Mouse (Mus musculus) telencephalon, adult 2 months (tissue): ENCODE measurements around the gene Gm49510.

Experiments
- DNase-seq: peaks from one replicate; pipeline ENCODE4 v3.0.0-alpha.2; 2011; ENCODE audit warnings: low read depth, low spot score

Gm49510 gene

DNA sequence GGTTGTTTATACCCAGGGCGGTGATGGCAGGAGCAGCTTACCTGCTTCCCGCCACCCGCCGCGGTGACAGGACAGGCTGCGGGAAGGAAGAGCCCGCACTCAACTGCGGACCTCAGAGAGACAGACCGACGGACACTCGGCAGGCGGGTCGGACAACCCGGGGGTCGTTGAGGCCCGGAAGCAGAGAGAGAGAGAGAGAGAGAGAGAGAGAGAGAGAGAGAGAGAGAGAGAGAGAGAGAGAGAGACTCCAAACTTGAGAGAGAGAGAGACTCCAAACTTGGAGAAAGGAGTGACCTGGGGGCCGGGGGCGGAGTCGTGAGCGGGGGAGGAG lies at the start of gene Gm49510:
Gene Gm49510 (plus strand): TSS at position 259 of the 331 bp plus-strand sequence.
- DNase-seq, result no peak

DNA sequence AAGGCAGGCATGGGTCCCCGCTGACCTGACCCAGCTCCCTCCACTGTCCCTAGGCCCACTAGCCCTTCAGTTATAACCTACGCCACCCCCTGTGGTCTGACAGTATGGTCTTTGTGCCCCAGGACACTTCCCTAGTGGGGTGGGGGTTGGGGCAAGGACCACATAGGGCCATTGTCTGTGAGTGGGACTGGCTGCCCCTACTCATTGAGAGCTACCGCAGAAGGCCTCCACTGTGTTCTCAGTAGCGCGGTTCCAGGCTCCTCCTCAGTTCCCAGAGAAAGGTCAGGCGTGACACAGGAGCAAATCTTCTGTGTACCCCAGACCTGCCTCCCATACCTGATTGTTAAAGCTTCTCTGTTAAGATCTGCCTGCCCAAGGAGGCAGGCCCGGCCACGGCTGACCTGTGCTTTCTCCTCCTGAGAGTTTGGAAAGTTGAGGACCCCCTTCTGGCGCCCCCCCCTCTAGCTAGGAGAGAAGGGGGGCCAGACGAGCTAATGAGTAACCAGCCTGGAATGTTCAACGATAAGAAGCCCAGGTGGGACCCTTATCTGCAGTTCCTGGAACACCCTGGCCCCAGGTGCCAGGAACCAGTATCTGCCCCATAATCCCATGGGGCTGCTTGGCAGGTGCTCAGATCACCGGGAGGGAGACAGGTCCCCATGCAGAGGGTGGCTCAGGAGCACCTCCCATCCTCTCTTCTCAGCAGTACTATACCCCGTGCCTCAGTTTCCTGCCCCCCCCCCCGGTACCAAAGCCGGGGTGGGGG lies 49.2 kb upstream of the Gm49510 start:
- DNase-seq, result peak; percentile 38

DNA sequence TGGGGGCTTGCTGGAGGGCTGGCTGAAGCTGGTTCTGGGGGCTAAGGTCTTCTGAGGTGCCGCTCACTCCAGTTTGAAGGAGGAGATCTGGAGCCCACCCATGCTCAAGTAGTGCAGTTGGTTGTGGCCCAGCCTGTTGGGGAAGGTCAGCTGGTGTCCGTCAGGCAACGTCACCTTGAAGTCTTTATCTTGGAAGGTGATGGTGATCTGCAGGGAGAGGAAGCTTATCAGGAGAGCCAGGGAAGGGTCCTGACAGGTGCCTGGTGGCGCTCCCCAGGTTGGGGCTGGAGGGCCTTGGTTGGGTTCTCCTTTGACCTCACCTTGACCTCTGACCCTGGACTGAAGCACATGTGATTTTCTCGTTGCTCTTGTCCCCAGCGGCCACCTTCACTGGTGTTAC lies 48.5 kb upstream of the Gm49510 start:
- DNase-seq, result no peak

DNA sequence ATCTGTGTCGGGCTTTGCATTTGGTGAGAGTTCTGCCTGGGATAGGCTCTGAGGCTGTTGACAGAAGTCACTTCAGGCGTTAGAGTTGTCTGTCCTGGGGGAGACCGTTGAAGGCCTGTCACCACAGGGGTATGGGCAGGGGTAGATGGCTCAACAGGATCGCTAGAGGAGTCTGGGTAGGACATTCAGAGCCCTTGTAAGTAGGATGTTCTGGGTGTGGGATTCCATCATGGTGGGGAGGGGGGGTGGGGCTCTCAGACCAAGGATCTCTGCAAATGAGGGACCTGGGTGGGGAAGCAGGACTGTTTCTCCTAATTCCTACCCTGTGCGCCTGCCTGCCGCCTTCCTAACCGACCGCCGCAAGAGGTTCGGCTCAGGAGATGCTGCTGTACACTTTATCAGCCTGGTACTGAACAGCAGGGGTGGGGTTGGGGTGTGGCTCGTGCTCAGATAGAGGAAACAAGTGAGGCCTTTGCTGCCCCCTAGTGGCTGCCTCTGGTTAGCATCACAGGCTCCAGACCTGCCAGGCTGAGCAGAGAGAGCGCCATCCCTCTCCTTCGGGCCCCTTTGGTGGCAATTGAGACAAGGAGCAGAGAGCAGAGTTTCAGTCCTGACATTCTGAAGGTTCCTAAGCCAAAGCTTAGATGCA lies 47.8 kb upstream of the Gm49510 start:
- DNase-seq, result peak; percentile 60

DNA sequence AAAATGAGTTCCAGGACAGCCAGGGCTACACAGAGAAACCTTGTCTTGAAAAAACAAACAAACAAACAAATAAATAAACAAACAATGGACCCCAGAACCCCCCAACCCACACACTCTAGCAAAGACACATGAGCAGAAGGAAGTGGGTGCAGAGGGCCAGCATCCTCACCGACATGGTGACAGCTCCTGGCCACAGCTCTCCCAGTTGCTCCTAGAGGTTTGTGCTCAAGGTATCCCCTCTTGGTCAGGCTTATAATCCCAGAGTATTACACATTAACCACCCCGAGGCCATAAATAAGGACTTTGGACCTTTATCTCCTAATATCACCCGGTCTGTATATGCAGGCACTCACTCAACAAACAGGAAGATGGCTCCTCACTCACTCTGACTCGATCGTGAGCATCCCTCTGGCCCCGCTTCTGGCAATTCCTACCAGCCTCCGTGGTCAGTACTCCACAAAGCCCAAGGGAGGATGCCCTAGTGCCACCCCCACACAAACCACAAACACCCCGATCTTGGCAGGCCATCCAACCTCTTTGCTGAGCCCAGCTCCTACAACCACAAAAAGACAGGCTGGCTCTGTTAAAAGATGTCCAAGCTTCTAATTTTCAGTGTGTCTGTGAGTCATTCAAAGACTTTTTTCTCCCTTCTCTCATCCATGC lies 44.0 kb upstream of the Gm49510 start, which contains the start of gene Lgals2:
Gene Lgals2 (minus strand): TSS at position 227 of the 663 bp plus-strand sequence.
- DNase-seq, result no peak

DNA sequence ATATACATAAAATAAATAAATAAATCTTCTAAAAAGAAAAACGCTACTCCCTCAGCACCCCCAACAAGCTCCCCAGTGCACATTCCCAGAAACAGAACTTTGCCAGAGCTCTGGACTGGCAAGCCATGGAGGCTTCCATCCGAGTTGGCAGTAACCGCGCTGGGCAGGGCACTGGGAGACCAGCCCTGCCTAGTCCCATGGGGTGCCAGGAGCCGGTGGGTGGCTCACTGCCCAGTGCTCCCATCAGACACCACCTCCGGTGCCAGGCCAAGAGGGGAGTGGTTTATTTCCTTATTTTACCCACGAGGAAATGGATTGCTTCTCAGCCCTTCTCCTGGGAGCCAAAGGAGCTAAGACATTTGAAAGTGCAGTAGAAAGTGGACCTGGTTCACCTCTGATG lies 42.5 kb upstream of the Gm49510 start:
- DNase-seq, result no peak

DNA sequence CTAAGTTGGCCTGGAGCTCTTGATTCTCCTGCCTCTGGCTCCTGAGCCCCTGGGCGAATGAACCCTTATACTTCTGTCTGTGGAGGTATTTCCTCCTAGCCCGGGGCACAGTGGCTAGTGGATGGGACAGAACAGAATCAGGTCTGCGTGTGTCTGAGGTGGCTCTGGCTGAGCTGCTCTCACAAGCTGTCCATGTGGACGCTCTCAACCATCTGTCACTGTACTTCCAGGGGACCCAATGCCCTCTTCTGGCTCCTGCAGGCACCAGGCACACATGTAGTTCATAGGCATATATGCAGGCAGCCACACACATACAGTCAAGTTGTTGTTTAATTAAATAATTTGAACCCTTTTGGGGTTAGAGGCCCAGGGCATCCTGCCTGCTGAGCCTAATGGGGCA lies 40.2 kb upstream of the Gm49510 start:
- DNase-seq, result no peak

DNA sequence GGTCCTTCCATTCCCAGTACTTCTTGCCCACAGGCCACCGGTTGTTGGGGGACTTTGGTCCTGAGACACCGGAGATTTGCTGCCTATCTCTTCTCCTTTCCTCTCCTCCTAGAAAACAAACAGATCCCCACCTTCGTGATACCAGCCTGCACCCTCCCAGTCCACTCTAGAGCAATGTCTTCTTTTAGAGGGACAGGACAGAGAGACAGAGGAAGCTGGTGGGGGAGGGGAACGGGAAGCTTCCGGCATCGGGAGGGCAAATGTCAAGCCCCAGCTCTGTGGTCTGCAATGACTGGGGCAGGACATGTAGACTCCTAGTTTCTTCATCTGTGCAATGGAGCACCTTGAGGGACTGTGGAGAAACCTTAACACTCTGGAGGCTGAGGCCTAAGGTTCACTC lies 39.8 kb upstream of the Gm49510 start:
- DNase-seq, result no peak

DNA sequence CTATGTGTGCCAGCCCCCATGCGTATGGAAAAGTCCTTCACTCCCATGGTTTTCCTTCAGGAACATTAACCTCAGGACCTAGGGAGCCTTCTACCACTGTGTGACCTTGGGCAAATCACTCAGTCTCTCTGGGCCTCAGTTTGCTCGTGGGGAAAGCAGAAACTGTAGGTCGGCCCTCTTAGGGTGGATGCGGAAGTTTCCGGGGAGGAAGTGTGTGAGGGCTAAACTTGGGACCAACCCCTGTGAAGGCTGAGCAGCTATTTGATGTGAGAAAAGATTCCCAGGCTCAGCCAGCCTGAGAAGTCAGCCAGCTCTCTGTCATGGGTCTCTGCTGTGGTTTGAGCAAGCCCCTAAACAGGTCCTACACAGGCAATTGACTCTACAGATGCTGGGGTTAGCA lies 37.2 kb upstream of the Gm49510 start:
- no peak for DNase-seq

DNA sequence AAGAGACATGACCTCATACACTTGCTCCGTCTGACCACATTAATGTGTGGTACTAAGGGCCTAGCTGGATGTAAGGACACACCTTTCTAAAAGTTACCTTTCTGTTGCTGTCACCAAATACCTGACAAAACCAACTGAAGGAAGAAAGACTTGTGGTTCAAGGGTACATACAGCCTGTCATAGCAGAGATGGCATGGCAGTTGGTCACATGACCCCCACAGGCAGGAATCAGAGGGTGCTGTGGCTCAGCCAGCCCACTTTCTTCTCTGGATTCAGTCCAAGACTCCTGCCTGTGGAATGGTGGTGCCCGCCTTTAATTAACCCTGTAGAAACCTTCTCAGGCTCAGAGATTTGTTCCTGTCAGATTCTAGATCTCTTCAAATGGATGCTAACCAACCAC lies 36.3 kb upstream of the Gm49510 start:
- DNase-seq, result no peak

DNA sequence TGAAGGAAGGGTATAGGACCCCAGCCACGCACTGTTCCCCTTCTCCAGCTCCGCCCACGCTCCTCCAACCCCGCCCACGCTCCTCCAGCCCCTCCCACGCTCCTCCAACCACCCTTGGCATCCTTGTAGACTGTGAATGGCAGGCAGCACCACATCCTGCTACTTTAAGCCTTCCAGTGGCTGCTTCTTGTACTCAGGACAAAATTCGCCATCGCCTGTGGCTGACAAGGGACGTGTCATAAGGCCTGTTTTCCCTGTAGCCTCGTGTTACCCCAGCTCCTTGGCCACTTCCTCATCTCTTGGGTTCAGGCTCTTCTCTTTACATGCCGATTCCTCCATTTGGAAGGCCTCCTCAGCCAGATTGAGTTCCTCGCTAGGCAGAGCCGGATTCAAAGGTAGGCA lies 35.6 kb upstream of the Gm49510 start:
- no peak for DNase-seq

DNA sequence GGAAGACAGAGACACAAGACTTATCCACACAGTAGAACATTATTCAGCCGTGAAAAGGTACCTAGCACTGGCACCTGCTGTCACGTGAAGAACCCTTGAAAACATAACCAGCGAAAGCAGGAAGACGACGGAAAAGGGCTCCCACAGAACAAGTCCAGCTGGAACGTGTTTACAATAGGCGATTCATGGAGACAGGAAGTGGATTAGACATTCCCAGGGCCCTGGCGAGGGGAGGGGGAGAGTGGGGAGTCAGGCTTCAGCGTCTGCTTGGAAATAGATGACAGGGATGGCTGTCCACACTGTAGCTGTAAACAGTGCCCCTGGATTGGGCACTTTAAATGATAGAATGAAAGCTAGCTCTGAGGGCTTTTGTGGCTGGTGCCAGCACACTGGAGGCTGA lies 31.1 kb upstream of the Gm49510 start:
- no peak for DNase-seq

DNA sequence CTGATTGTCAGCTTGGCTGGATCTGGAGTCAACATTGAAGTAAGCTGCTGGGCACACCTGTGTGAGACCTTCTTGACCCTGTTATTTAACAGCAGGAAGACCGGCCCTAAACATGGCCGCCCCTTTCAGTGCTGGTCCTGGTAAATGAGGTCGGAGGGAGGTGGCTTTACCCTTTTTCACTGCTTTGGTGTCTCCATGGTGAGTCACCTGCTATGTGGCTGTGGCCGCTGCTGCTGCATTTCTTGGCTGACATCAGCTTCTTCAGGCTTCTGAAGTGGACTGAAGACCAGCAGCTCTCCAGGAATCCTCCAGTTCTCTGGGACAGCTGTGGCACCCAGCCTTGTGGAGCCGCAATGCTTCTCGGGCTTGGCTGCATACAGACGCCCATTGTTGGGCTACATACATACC lies 30.6 kb upstream of the Gm49510 start:
- no peak for DNase-seq

DNA sequence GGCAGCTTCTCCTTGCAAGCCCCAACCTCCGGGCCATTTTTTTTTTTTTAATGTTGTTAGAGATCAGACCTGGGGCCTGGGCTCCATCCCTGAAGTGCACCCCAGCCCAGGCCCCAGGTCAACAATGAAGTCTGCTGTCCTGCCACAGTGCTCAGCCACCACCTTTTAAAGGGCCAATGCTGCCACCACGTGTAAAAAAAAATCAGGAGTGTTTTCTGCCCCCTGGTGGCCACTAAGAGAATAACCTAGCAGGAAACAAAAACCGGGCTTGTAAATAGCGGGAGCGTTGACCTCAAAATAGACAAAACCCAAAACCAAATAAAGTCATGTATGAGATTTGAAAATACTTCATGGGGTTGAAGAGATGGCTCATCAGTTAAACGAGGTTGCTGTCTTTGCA lies 29.7 kb upstream of the Gm49510 start:
- no peak for DNase-seq

DNA sequence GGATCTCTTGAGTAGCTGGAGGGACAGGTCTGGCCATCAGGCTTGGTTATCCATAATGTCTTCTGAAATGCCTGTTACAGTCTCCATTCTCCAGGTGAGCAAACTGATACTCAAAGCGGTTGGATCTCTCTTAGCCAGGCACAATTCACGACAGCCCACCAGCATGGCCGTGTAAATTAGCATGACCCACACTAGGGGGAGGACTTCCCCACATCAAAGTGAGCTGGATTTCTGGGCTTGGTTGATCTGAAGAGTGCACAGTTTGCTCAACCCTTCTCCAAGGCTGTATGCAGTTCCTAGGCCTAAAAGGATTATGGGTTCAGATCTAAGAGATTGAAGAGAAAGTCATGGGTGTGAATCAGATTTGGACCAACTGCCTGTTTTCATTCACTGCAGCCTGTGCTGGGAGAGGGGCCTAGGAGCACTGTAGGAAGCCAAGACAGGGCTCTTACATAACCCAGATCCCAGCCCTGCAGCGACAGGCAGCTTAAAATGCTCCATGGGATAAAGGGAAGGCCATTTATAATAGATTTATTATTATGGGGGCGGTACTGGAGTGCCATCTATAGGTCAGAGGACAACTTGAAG lies 27.4 kb upstream of the Gm49510 start:
- DNase-seq, result no peak

DNA sequence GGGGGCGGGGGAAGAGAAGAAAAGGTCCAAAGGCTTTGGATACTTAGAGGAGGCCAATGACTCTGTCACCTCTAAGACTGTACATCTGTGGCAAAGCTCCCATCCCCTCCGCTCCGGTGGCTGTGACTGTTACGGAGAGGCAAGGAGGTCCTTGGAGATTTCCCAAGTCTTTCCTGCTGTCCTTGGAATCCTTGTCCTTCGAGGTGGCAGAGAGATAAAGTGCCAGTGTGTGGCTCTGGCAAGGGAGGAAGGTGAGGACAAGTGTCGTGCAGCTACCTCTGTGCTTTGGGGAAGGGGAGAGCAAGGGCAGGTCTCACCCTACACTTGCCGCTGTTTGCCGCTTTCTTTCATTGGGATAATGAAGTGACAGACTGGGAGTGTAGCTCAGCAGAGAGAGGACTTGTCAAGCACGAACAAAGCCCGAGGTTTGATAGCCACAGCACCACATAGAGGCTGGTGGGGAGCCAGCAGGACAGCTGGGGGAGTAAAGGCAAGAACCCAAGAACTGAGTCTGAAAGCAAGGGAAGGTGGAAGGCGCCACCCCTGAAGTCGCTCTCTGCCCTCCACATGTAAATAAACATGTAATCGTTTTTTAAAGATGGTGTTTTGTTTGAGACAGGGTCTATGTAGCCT lies 25.5 kb upstream of the Gm49510 start:
- no peak for DNase-seq

DNA sequence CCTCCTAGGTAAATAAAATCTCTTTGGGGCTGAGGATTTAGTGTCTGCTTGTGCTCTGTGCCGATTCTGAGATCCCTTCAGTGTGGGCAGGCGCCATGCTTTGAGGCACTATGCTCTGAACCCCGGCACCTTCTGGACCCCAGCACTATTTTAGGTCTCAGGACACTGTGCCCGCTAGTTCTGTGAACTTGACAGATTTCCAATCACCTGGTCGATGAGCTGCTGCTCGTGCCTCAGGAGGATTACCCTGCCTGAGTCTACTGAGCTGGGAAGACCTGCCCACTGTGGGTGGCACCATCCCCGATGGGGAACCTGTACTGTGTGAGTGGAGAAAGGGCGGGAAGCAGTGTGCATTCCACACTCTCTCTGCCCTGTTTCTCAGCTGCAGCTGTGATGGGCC lies 24.5 kb upstream of the Gm49510 start:
- DNase-seq, result no peak

DNA sequence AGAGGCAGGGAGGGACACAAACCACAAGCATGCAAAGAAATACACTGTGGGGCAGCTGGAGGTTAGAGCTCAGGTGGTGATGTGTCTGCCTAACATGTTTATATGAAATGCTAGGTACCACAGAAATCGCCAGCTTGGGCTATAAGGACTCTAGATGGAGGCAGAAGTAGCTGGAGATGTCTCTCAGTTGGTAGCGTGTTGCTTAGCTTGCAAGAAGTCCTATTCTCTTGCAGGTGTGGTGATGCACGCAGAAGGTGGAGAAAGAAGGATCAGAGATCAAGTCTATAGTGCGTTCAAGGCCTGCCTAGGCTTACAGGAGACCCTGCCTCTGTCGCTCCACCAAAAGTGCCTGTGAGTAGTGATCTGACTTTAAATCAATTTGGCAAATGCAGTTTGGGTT lies 23.9 kb upstream of the Gm49510 start:
- DNase-seq, result no peak

DNA sequence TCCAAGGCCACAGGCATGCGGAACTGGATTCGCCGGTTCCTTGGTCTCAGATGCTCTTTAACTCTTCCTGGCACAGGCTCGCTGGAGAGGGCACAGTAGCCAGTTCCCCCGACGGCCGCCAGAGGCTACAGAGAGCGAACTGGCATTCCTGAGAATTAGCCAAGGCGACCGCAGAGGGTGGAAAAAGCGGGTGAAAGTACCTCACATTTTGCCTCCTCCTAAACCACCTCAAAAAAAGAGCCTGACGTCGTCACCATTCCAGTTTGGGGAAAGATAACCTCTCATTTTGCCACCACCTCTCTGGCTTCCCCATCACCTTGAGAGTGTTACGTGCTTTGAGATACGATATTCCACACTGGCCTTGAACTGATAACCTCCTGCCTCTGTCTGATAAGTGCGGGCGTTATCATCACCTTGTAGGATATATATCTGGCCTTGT lies 23.2 kb upstream of the Gm49510 start:
- peak; percentile 60 for DNase-seq

DNA sequence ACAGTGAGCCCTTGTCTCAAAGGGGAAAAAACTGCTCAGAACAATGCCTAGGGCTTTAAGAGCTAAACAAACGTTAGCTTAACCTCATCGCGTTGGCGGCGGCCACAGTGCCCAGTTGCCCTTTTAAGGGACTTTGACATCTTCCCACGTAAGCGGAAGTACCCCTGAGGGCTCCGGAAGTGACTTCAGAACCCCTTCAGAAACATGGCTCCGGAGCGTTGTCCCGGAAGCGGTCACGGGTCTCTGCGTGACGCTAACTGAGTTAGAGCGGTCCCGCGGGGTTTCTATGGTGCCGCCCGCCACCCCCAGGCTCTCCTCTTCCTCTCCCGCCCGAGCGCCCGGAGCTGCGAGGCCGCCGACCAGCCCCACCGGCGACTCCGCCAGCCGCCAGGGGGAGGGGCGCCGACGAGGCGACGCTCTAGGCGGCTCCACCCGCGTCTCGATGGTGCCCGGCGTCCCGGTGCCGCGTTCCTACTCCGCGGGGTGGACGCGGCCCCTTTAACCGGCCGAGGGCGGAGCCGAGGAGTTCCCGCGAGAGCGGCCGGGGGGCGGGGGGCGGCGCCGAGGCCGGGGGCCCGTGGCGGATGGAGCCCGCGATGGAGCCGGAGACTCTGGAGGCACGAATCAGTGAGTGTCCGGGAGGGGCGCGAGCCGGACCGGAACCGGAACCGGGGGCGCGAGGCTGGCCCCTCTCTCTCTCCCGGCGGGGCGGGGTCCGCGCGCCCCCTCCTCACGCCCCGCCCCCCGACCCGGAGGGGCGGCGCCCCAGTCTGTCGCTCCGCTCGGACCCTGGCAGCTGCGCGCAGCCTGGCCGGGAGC lies 22.3 kb upstream of the Gm49510 start, which contains the start of gene Gga1:
Gene Gga1 (plus strand): TSS at position 200 of the 819 bp plus-strand sequence.
- peak; percentile 98 for DNase-seq

DNA sequence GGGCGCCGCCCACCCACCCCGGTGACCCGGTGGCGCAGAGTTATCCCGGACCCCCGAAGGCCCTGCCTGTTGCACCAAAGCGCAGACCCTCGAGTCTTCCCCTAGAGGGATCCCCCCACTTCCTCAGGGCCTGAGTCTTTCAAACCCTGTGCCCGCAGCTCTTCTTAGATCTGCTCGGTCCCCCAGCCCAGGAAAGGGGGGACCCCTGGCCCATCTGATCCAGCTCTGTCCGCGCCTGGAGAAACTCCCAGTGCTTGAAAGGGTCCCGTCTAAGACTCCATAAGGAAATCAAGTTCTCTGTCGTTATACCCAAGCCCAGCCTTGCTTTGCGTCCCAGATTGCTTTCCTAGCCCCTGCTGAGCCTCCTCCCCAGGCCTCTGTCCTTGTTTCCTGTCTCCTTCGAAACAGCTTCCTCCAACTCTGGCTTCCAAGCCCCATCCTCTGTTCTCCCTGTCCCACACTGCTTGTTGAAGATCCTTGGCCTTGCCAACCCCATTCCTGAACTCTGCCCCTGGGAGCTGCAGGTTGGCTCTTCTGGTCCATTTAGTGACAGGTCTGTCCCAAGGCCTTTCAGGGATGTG lies 21.6 kb upstream of the Gm49510 start:
- DNase-seq, result no peak
